Mouse (Mus musculus) lung, postnatal 0 days (tissue): ENCODE measurements at regions not wholly inside any gene's neighbourhood (a gene's known extent, or its start where the extent isn't known, plus 50 kb on each side); places are given as distances from the start of the nearest gene placed in this dataset.

Experiments
- CTCF ChIP-seq: IDR thresholded peaks from 2 replicates; pipeline ENCODE4 v1.5.1; 2016; ENCODE audit warnings: antibody characterized with exemption, mild to moderate bottlenecking
- EP300 ChIP-seq: IDR thresholded peaks from 2 replicates; pipeline ENCODE4 v1.6.1; 2016; ENCODE audit warnings: antibody characterized with exemption, mild to moderate bottlenecking, control low read depth

- no peak for TF ChIP-seq CTCF
- no peak for TF ChIP-seq EP300
Measured at GRCm38 (mm10) chr9:87574250-87574864, 156.7 kb downstream of the Tbx18 start.
